Mouse (Mus musculus) left cerebral cortex, adult 9 months (tissue): ENCODE results near the gene Dnajb14.
A peak's percentile ranks its signal among the peaks of the same experiment; 100 is the strongest.
"Not testable (repeated sequence)": the region's sequence is repeated elsewhere in the genome, so short reads cannot be mapped to it uniquely, and the experiment has no call there.

Source experiments
- DNase-seq, 2 experiments: peaks; one replicate each; pipeline ENCODE4 v3.0.0; 2022; ENCODE audit warnings: low spot score in 2 of 2

Gene Dnajb14

GRCm38 (mm10) chr3:137867437-137868093 lies at the start of gene Dnajb14:
Gene Dnajb14, plus strand, starts transcription at chr3:137867675.
- peak in 1 of 2 experiments; percentile 36 for DNase-seq

- DNase-seq = no peak
Measured at GRCm38 (mm10) chr3:137818713-137819112, 48.8 kb upstream of the Dnajb14 start.

GRCm38 (mm10) chr3:137820688-137821467 lies 46.6 kb upstream of the Dnajb14 start:
- DNase-seq = no peak

- DNase-seq = no peak
Measured at GRCm38 (mm10) chr3:137823317-137823716, 44.2 kb upstream of the Dnajb14 start.

GRCm38 (mm10) chr3:137827678-137828077 lies 39.8 kb upstream of the Dnajb14 start:
- no peak for DNase-seq

GRCm38 (mm10) chr3:137831156-137831555 lies 36.3 kb upstream of the Dnajb14 start:
- DNase-seq = no peak

- DNase-seq = no peak
Measured at GRCm38 (mm10) chr3:137833128-137833527, 34.3 kb upstream of the Dnajb14 start.

GRCm38 (mm10) chr3:137833698-137834097 lies 33.8 kb upstream of the Dnajb14 start:
- DNase-seq = no peak

GRCm38 (mm10) chr3:137836543-137836942 lies 30.9 kb upstream of the Dnajb14 start:
- no peak for DNase-seq

- no peak for DNase-seq
Measured at GRCm38 (mm10) chr3:137838160-137838559, 29.3 kb upstream of the Dnajb14 start.

GRCm38 (mm10) chr3:137842944-137843343 lies 24.5 kb upstream of the Dnajb14 start:
- DNase-seq = no peak

GRCm38 (mm10) chr3:137844263-137844662 lies 23.2 kb upstream of the Dnajb14 start:
- no peak for DNase-seq

- no peak for DNase-seq
Measured at GRCm38 (mm10) chr3:137846552-137846951, 20.9 kb upstream of the Dnajb14 start.

- DNase-seq = no peak
Measured at GRCm38 (mm10) chr3:137848354-137848753, 19.1 kb upstream of the Dnajb14 start.

- DNase-seq = no peak
Measured at GRCm38 (mm10) chr3:137849697-137850096, 17.8 kb upstream of the Dnajb14 start.

GRCm38 (mm10) chr3:137851196-137851595 lies 16.3 kb upstream of the Dnajb14 start:
- DNase-seq = no peak

GRCm38 (mm10) chr3:137853011-137853410 lies 14.5 kb upstream of the Dnajb14 start:
- DNase-seq = not testable (repeated sequence)

GRCm38 (mm10) chr3:137855328-137855727 lies 12.1 kb upstream of the Dnajb14 start:
- DNase-seq = no peak

GRCm38 (mm10) chr3:137856061-137856460 lies 11.4 kb upstream of the Dnajb14 start:
- DNase-seq = no peak

- DNase-seq = no peak
Measured at GRCm38 (mm10) chr3:137860394-137861170, 6.9 kb upstream of the Dnajb14 start.

- no peak for DNase-seq
Measured at GRCm38 (mm10) chr3:137861436-137861835, 6.0 kb upstream of the Dnajb14 start.

- DNase-seq = no peak
Measured at GRCm38 (mm10) chr3:137862600-137862999, 4.9 kb upstream of the Dnajb14 start.
